Mouse (Mus musculus): Measurements from ENCODE around the gene Ankrd11. TPM values are rescaled to one million over a fixed set of nuclear protein-coding genes. Genes with fewer than 3 reads are reported as not detected.

The Ankrd11 gene
- polyA plus RNA-seq (2015; fragmentation: Nextera tagmentation; extraction: Ambion mirVana): 39.6 and 51.5 TPM in 2 replicates

- Histone ChIP-seq H3K4me3 (peak within 1 kb of the TSS; percentile 91), H3K9me3 (replicated peaks) (no peaks in the 10 kb centered on the region), H3K36me3 (no peaks in the 10 kb centered on the region), H3K4me1 (replicated peaks) (peaks cover 40% of the 10 kb centered on the region), H3K27me3 (no peaks in the 10 kb centered on the region), H3K9ac (peak within 1 kb of the TSS; percentile 96), H3K4me2 (peak within 1 kb of the TSS; percentile 78), H3K27ac (peak within 1 kb of the TSS; percentile 99)
- ATAC-seq (replicated peaks; ENCODE audit: insufficient number of reproducible peaks, insufficient read depth, low FRiP score, low read depth): peak; percentile 97
- 0% methylated on average over 77 of the region's 91 CpGs for WGBS
Observed at GRCm38 (mm10) chr8:123042158-123042973, at the start of gene Ankrd11. TSS of gene Ankrd11 (minus strand) at chr8:123042277.

- no peaks in the 10 kb centered on the region for H3K27me3 ChIP-seq
- WGBS: 76% methylated on average over 9 of the region's 9 CpGs
- no peaks in the 10 kb centered on the region for H3K4me1 ChIP-seq (replicated peaks)
- no peak overlapping the region for H3K4me2 ChIP-seq
- H3K36me3 ChIP-seq: peaks cover 87% of the 10 kb centered on the region
- no peak overlapping the region for H3K27ac ChIP-seq
- no peaks in the 10 kb centered on the region for H3K9me3 ChIP-seq (replicated peaks)
- H3K9ac ChIP-seq: no peak overlapping the region
- ATAC-seq (replicated peaks; ENCODE audit: insufficient number of reproducible peaks, insufficient read depth, low FRiP score, low read depth): no peak
- H3K4me3 ChIP-seq: no peak overlapping the region
Observed at GRCm38 (mm10) chr8:123087289-123087688, 45.2 kb upstream of the Ankrd11 start.

- WGBS: 91% methylated on average over 12 of the region's 12 CpGs
- Histone ChIP-seq H3K36me3 (peaks cover 83% of the 10 kb centered on the region), H3K4me1 (replicated peaks) (no peaks in the 10 kb centered on the region), H3K4me3 (no peak overlapping the region), H3K9me3 (replicated peaks) (no peaks in the 10 kb centered on the region), H3K9ac (no peak overlapping the region), H3K27me3 (no peaks in the 10 kb centered on the region), H3K4me2 (no peak overlapping the region), H3K27ac (no peak overlapping the region)
- no peak for ATAC-seq (replicated peaks; ENCODE audit: insufficient number of reproducible peaks, insufficient read depth, low FRiP score, low read depth)
Observed at GRCm38 (mm10) chr8:123083610-123084009, 41.5 kb upstream of the Ankrd11 start.

GRCm38 (mm10) chr8:123082993-123083392, 40.9 kb upstream of the Ankrd11 start:
- Histone ChIP-seq H3K4me2 (no peak overlapping the region), H3K4me1 (replicated peaks) (no peaks in the 10 kb centered on the region), H3K4me3 (no peak overlapping the region), H3K9ac (no peak overlapping the region), H3K27me3 (no peaks in the 10 kb centered on the region), H3K9me3 (replicated peaks) (no peaks in the 10 kb centered on the region), H3K27ac (no peak overlapping the region), H3K36me3 (peaks cover 81% of the 10 kb centered on the region)
- ATAC-seq (replicated peaks; ENCODE audit: insufficient number of reproducible peaks, insufficient read depth, low FRiP score, low read depth): no peak
- 87% methylated on average over 6 of the region's 6 CpGs for WGBS

- H3K36me3 ChIP-seq: peaks cover 78% of the 10 kb centered on the region
- WGBS: 78% methylated on average over 6 of the region's 6 CpGs
- ATAC-seq (replicated peaks; ENCODE audit: insufficient number of reproducible peaks, insufficient read depth, low FRiP score, low read depth): no peak
- no peak overlapping the region for H3K4me3 ChIP-seq
- no peaks in the 10 kb centered on the region for H3K27me3 ChIP-seq
- H3K27ac ChIP-seq: no peak overlapping the region
- no peak overlapping the region for H3K9ac ChIP-seq
- H3K4me1 ChIP-seq (replicated peaks): no peaks in the 10 kb centered on the region
- no peak overlapping the region for H3K4me2 ChIP-seq
- no peaks in the 10 kb centered on the region for H3K9me3 ChIP-seq (replicated peaks)
Observed at GRCm38 (mm10) chr8:123077213-123077612, 35.1 kb upstream of the Ankrd11 start.

- 0 out of 2 replicates have a peak, but pooled peaks have one; percentile 35 for ATAC-seq (replicated peaks; ENCODE audit: insufficient number of reproducible peaks, insufficient read depth, low FRiP score, low read depth)
- Histone ChIP-seq H3K27me3 (no peaks in the 10 kb centered on the region), H3K36me3 (peaks cover 42% of the 10 kb centered on the region), H3K9ac (peak overlapping the region; percentile 19; the same call in 1 of the 2 replicates), H3K4me3 (no peak overlapping the region), H3K9me3 (replicated peaks) (no peaks in the 10 kb centered on the region), H3K4me1 (replicated peaks) (peaks cover 18% of the 10 kb centered on the region), H3K27ac (peak overlapping the region; percentile 53), H3K4me2 (no peak overlapping the region)
- WGBS: 29% methylated on average over 4 of the region's 4 CpGs
Observed at GRCm38 (mm10) chr8:123071176-123071575, 29.1 kb upstream of the Ankrd11 start.

GRCm38 (mm10) chr8:123066101-123066683, 24.1 kb upstream of the Ankrd11 start:
- H3K4me2 ChIP-seq: peak overlapping the region; percentile 64
- peaks cover 5% of the 10 kb centered on the region; the same call in 1 of the 2 replicates for H3K36me3 ChIP-seq
- H3K9ac ChIP-seq: peak overlapping the region; percentile 90
- peak overlapping the region; percentile 90 for H3K27ac ChIP-seq
- H3K4me1 ChIP-seq (replicated peaks): peaks cover 25% of the 10 kb centered on the region
- WGBS: 36% methylated on average over 7 of the region's 7 CpGs
- peak overlapping the region; percentile 77 for H3K4me3 ChIP-seq
- no peaks in the 10 kb centered on the region for H3K9me3 ChIP-seq (replicated peaks)
- H3K27me3 ChIP-seq: no peaks in the 10 kb centered on the region
- ATAC-seq (replicated peaks; ENCODE audit: insufficient number of reproducible peaks, insufficient read depth, low FRiP score, low read depth): no peak

GRCm38 (mm10) chr8:123065214-123066100, 23.4 kb upstream of the Ankrd11 start:
- Histone ChIP-seq H3K9ac (peak overlapping the region; percentile 90), H3K4me3 (peak overlapping the region; percentile 77), H3K27ac (peak overlapping the region; percentile 90), H3K9me3 (replicated peaks) (no peaks in the 10 kb centered on the region), H3K4me1 (replicated peaks) (peaks cover 22% of the 10 kb centered on the region), H3K4me2 (peak overlapping the region; percentile 64), H3K27me3 (no peaks in the 10 kb centered on the region), H3K36me3 (peaks cover 4% of the 10 kb centered on the region; the same call in 1 of the 2 replicates)
- ATAC-seq (replicated peaks; ENCODE audit: insufficient number of reproducible peaks, insufficient read depth, low FRiP score, low read depth): peak; percentile 98
- WGBS: under 1% methylated on average over 84 of the region's 84 CpGs

GRCm38 (mm10) chr8:123064809-123065213, 22.7 kb upstream of the Ankrd11 start:
- Histone ChIP-seq H3K4me3 (peak overlapping the region; percentile 77), H3K4me1 (replicated peaks) (peaks cover 22% of the 10 kb centered on the region), H3K27ac (peak overlapping the region; percentile 90), H3K36me3 (no peaks in the 10 kb centered on the region; the same call in 1 of the 2 replicates), H3K4me2 (peak overlapping the region; percentile 64), H3K27me3 (no peaks in the 10 kb centered on the region), H3K9ac (peak overlapping the region; percentile 90), H3K9me3 (replicated peaks) (no peaks in the 10 kb centered on the region)
- WGBS: 1% methylated on average over 14 of the region's 14 CpGs
- 0 out of 2 replicates have a peak, but pooled peaks have one; percentile 12 for ATAC-seq (replicated peaks; ENCODE audit: insufficient number of reproducible peaks, insufficient read depth, low FRiP score, low read depth)

- Histone ChIP-seq H3K4me2 (peak overlapping the region; percentile 64), H3K36me3 (no peaks in the 10 kb centered on the region; the same call in 1 of the 2 replicates), H3K27ac (no peak overlapping the region), H3K4me1 (replicated peaks) (peaks cover 22% of the 10 kb centered on the region), H3K4me3 (peak overlapping the region; percentile 77; the same call in 1 of the 2 replicates), H3K9ac (0 out of 2 replicates have a peak overlapping the region, but pooled peaks have one; percentile 90), H3K27me3 (no peaks in the 10 kb centered on the region), H3K9me3 (replicated peaks) (no peaks in the 10 kb centered on the region)
- WGBS: 75% methylated on average over 4 of the region's 4 CpGs
- ATAC-seq (replicated peaks; ENCODE audit: insufficient number of reproducible peaks, insufficient read depth, low FRiP score, low read depth): no peak
Observed at GRCm38 (mm10) chr8:123064072-123064471, 22.0 kb upstream of the Ankrd11 start.
